Mouse (Mus musculus) retina, postnatal 1 day (tissue): ENCODE results near the gene Lgmn.

ENCODE experiments used
- DNase-seq: peaks from one replicate; pipeline ENCODE4 v3.0.0-alpha.2; 2012

Lgmn gene

GRCm38 (mm10) chr12:102387219-102387917, 52.2 kb downstream of the Lgmn start:
- DNase-seq, result peak; percentile 86

- DNase-seq, result peak; percentile 78
These were observed 54.8 kb downstream of the Lgmn start for GRCm38 (mm10) chr12:102384819-102385218.

DNA sequence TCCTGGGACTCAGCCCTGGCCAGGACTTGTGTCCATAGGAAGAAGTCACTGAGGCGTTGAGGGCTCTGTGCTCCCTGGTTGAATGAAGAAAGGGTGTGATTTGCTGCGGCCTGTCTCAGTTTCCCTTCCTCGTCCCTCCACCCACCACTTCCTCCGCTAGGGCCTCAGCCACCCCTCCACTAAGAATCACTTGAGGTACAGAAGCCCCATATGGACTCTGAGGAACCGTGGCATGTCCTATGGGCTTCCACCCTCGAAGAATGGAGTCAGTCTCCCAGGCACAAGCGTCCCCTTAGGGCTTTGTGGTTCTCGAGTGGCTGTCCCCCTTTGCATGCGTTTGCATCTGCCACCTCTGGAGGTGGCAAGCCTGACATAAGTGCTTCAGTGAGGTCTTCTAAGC, 56.3 kb downstream of the Lgmn start:
- no peak for DNase-seq

DNA sequence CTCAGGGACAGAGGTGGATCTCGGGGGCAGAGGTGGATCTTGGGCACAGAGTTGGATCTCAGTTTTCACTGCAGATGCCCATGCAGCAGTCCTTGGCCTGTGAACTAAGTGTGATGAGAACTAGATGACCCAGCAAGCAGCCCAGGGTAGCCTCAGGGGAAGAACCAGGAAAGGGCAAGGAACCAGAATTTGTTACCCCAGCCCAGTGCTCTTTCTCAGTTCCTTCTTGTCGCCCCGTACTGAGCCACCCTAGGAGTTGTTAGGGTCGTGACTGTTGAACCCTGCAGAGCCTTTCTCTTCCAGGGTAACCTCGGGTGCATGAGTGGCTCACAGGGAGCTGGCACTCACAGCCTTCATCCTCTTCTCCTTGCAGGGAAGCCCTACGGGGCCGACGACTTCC, 57.4 kb downstream of the Lgmn start:
- no peak for DNase-seq

- no peak for DNase-seq
These were observed 67.3 kb downstream of the Lgmn start for GRCm38 (mm10) chr12:102372322-102372721.

DNA sequence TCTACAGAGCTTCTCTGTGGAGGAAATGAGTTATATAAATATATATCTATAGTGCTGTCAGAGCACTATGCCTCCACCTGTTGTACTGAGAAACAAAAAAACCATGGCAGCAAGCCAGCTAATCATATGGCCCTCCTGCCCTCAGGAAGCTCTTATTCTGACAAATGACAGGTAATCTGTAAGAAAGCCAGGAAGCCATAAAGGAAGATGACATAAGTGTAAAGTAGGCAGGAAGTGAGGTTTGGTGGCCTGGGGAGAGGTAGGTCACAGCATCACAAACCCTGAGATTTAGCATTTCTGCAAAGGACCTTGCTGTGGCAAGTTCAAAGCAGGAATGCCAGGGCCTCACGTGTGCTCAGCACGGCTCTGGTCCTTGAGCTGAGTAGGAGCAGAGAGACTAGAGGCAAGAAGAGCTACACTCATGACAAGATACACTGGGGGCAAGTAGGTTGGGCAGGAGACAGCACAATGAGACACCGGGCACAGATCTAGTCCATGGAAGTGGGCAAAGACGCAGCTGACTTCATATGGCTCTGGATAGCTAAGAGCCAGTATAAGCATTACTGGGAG, 68.6 kb downstream of the Lgmn start:
- DNase-seq, result no peak

- DNase-seq, result no peak
These were observed 70.0 kb downstream of the Lgmn start for GRCm38 (mm10) chr12:102369488-102370235.

GRCm38 (mm10) chr12:102368556-102368955, 71.1 kb downstream of the Lgmn start:
- no peak for DNase-seq

GRCm38 (mm10) chr12:102368066-102368465, 71.5 kb downstream of the Lgmn start:
- no peak for DNase-seq

DNA sequence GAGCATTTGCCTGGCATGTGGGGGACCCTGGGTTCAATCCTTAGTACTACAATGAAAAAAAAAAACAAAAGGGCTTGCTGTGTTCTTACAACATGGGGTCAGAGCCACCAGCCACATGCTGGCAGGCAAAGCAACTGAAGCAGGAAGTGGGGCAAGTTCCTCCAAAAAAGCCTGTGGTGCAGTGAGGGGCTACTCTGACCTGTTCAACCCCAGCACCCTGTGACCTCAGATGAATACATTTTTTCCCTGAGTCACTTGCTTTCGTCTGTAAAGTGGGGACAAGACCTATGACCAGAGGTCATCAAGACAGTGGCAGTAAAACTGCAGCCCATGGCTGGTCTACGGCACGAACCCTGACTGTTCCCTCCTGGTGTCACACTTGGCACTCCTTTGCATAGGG, 72.5 kb downstream of the Lgmn start:
- DNase-seq, result no peak

GRCm38 (mm10) chr12:102366126-102366816, 73.3 kb downstream of the Lgmn start:
- no peak for DNase-seq

DNA sequence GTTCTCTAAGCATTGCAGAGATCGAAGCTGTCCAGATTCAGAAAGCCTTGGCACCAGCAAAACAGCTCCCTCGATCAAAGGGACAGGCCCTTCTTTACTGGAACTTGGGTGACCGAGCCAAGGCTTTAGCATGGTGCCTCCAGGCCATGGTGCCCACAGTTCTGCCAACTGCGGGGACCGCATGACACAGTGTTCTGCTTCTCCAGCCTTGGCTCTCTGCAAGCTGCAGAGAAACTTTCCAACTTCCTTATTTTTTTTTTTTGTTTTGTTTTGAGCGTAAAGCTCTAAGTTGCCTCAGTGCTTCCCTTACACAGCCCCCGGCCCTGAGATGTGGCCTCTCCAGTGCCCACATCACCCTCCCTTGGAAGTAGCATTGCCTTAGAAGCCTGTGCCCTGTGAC, 74.6 kb downstream of the Lgmn start:
- DNase-seq, result no peak

- no peak for DNase-seq
These were observed 78.1 kb downstream of the Lgmn start for GRCm38 (mm10) chr12:102361189-102362161.

DNA sequence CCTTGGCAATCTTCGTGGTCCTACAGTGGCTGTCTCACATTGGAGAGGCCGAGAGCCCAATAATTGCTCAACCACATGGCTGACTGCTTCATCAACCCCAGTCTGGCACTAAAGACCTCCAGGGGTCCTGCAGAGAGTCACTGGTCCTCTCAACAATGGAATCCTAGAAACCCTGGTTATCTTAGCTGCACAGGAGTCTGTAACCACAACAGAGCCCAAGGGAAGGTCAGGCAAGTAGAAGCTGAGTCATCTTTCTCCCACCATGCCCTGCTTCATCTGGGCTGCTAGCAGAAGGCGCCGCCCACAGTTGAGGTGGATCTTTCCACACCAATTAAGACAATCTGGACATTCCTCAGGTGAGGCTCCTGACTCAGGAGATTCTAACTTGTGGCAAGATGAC, 80.2 kb downstream of the Lgmn start:
- no peak for DNase-seq

DNA sequence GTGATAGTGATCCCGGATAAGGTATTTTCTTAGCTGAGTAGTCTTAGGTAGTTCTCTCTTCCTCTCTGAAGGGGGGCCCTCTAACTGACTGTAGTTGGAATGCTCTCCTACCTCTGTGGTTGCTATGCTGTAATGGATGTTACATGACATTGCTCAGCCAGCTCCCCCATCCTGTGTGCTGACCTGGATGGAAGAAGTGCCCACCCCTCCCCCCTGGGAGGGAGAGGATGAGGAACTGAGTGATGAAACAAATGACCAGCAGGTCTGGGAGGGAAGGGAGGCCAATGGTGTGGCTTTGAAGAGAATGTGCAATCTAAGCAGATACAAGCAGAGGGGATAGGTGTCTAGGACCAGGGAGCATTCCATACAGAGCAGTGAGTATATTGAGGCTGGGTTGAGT, 82.8 kb downstream of the Lgmn start:
- no peak for DNase-seq

- no peak for DNase-seq
These were observed 83.8 kb downstream of the Lgmn start for GRCm38 (mm10) chr12:102355784-102356183.

DNA sequence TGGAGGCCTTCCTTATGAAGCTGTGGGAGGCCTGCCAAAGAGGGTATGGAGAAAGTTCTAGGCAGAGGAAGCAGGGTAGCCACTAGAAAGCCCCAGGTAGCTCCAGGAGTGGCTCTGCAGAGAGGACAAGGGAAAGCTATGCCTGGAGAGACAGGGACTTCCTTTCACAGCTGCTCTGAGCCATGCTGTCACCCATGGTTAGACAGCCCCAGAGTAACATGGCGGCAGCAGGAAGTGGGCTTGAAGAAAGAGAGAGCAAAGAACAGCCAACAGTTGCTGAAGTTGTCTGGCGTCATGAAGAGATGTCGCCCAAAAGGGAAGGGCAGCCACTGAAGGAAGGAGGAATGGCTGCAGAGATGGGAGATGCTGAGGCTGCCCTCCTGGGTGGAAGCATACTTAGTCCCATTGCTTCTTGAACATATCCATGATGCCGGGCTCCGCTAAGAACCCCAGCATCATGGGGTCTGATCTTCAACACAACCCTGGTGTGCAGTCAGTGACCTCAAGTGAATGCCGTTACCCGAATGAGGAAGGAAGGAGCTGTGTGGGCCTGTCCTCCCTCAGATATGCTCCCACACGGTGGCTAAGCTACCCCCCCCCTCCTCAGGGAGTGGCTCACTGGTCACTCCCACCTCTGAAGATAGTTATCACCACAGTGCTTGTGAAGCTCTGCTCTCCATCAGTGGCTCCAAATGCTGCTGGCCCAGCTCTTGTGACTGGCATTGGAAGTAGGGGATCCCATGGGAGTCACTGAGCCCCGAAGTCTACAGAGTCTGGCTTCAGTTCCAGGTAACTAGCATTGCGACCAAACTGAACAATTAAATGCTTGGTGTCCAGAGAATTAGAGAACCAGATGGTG, 85.3 kb downstream of the Lgmn start:
- DNase-seq, result no peak

DNA sequence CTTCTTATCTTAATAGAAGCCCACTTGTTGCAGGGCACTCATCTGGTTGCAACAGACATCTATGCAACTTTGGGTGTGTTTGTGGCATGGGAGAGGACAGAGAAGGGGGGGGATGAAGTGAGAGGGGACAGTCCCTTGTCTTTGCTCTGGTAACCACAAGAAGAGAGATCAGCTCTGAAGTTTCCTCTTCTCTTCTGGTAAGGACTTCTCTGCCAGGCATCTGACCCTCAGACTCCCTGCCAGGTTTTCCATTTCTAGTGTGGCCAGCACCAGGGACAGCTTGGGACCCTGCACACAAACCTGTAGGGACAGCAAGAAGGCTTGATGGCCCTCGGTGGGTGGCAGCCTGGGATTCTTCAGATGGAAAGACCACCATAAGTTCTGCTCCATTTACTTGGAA, 88.6 kb downstream of the Lgmn start:
- DNase-seq, result no peak

- DNase-seq, result no peak
These were observed 91.2 kb downstream of the Lgmn start for GRCm38 (mm10) chr12:102348447-102348846.

DNA sequence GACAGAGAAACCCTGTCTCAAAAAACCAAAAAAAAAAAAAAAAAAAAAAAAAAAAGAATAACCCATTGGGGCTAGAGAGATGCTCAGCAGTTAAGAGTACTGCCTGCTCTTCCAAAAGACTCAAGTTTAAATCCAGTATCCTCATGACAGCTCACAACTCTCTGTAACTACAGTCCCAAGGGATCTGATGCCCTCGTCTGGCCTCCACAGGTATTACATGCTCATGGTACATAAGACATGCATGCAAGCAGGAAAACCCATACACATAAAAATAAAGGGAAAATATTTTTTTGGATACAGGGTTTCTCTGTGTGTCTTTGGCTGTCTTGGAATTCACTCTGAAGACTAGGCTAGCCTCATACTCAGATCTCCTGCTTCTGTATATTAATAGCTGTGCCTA, 93.1 kb downstream of the Lgmn start:
- DNase-seq, result peak; percentile 67
